Mouse (Mus musculus) brain, adult 10 weeks (tissue): ENCODE results near the gene Olfr883. TPM values are rescaled to one million over a fixed set of nuclear protein-coding genes. Genes with fewer than 3 reads are reported as not detected.

Source experiments
- polyA plus RNA-seq: library from polyadenylated mRNA; stranded (reverse); fragments of 350-450 nt; fragmentation: Illumina TruSeq; extraction: RNeasy Lipid Tissue Mini Kit (QIAGEN cat#74804); gene quantifications from one replicate; pipeline ENCODE4 v1.2.3, GENCODE M21; 2015; ENCODE audit warnings: low read depth, low replicate concordance

Olfr883 gene
- polyA plus RNA-seq: not detected

DNA sequence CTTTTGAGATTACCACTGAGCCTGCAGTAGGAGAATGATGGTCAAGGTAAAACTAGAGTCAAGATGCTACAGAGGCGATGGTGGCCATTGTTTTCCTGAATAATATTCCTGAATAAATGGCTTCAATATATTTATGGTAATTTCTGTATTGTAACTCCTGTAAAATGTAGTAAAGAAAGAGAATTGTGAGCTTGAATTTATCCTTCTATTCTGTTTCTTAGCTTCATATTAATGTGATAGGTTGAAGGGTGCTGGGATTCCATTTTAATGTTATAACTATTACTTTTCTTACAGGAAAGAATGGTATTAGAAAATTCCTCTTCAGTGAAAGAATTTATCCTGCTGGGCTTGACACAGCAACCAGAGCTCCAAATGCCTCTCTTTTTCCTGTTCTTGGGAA, at the start of gene Olfr883:
Olfr883 (plus strand) TSS at position 301 of the 400 bp plus-strand sequence.

DNA sequence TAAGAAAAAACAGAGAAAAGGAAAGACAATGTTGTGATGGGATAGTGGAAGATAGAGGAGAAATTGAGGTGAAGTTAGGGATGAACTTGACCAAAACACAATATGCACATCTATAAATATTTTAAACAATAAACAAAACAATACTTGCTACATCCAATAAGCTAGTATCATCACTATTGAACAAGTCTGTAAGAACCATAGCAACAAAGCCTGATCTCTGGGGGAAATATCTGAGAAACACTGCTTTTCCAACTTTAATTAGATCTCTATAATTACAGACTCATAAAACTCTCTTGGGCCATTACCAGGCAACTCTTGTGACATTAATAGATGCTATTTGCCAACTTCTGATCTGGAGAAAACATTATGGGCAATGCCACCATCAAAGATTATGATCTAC, 34.1 kb upstream of the Olfr883 start, which contains the start of gene Olfr881:
Olfr881 (plus strand) TSS at position 301 of the 400 bp plus-strand sequence.

DNA sequence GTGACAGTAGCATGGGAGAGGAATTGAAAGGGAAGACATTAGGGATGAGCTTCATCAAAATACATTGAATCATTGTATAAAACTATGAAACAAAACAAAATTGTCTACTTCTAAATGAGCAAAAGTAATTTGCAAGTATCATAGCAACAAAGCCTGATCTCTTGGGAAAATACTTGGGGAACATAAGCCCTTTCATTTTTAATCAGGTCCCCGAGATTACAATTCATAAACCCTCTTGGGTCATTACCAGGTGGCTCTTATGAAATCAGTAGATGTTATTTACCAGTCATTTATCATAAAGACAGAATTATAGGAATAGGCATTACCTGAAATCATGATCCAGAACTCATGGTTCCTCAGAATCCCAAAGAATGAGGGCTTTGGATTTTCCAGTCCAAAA, 20.6 kb downstream of the Olfr883 start, which contains the start of gene Olfr884:
Olfr884 (plus strand) TSS at position 301 of the 400 bp plus-strand sequence.

DNA sequence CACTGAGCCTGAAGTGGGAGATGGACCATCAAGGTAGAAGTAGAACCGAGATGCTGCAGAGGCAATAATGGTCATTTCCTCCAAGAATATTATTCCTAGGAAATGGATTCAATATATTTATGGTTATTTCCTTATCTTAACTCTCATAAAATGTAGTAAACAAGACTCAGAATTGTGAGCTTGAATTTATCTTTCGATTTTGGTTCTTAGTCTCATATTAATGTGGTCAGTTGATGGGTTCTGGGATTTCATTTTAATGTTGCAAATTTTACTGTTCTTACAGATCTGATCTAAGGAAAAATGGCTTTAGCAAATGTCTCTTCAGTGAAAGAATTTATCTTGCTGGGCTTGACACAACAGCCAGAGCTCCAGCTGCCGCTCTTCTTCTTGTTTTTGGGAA, 35.4 kb downstream of the Olfr883 start, which contains the start of gene Olfr885:
Olfr885 (plus strand) TSS at position 301 of the 400 bp plus-strand sequence.

Other genes with a start within 250 kb of the Olfr883 start
- gene Olfr876, start 222.8 kb upstream of the Olfr883 start, polyA plus RNA-seq: not detected
- gene Olfr877, start 171.5 kb upstream of the Olfr883 start, polyA plus RNA-seq: not detected
- not detected for gene Olfr145, start 129.1 kb upstream of the Olfr883 start, polyA plus RNA-seq
- gene Olfr878, start 108.0 kb upstream of the Olfr883 start, polyA plus RNA-seq: not detected
- gene Olfr881, start 34.0 kb upstream of the Olfr883 start, polyA plus RNA-seq: not detected
- gene Olfr884, start 20.7 kb downstream of the Olfr883 start, polyA plus RNA-seq: not detected
- not detected for gene Olfr885, start 35.5 kb downstream of the Olfr883 start, polyA plus RNA-seq
- not detected for gene Olfr887, start 58.3 kb downstream of the Olfr883 start, polyA plus RNA-seq
- not detected for gene Olfr888, start 82.3 kb downstream of the Olfr883 start, polyA plus RNA-seq
- not detected for gene Olfr889, start 89.4 kb downstream of the Olfr883 start, polyA plus RNA-seq
- gene Olfr890, start 116.7 kb downstream of the Olfr883 start, polyA plus RNA-seq: not detected
- gene Olfr891, start 155.0 kb downstream of the Olfr883 start, polyA plus RNA-seq: not detected
- gene Olfr893, start 182.6 kb downstream of the Olfr883 start, polyA plus RNA-seq: not detected
- gene Olfr894, start 192.2 kb downstream of the Olfr883 start, polyA plus RNA-seq: not detected
- not detected for gene Olfr143, start 227.0 kb downstream of the Olfr883 start, polyA plus RNA-seq
- gene Olfr895, start 242.0 kb downstream of the Olfr883 start, polyA plus RNA-seq: not detected